Mouse (Mus musculus): ENCODE results near the gene Ubl5. TPM values are rescaled to one million over a fixed set of nuclear protein-coding genes. Genes with fewer than 3 reads are reported as not detected.

The Ubl5 gene
- total and polyA plus RNA-seq, 2 experiments from 2014 or later = 238 to 389 TPM

DNA sequence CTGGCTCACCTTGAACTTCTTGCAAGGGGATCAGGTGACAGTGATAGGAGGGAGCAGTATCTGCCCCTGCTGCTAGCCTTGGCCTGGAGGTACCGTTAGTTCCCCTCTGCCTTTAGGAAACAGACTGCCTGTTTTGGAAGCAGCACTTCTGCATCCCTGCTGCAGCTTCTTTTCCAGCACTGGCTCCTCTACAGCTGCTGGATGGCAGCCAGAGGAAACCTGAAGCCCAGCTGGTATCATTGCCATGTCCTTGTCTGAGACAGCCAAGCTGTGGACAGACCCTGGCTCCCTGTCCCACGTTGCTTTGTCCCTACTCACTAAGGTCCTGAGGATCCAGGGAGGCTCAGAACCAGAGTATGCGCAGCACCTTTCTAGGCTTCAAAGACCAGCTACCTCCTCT is 14.9 kb downstream of the Ubl5 start:
- 48% methylated on average over 3 of the region's 3 CpGs for WGBS
- Histone ChIP-seq H3K27ac (ENCODE audit: low read depth) (peak overlapping the region; percentile 9; the same call in 1 of the 2 replicates), H3K9ac (replicated peaks; ENCODE audit: low read depth, low read length) (no peak overlapping the region)

DNA sequence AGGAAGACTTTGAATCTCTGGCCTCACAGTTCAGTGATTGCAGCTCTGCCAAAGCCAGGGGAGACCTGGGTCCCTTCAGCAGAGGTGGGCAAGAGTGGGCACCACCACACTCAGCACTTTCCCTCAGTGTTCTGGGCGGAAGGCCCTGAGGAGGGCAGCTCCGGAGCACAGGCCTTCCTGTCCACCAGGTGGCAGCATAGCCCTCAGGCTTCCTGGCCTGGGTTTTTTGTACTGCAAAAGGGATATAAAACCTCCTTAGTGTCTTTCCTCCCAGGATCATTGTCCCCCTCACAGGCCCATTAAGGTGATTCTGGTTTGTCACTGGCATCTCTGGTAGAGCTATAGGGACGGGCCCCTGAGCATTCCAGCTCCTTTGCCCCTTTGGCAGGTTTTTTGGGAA is 19.6 kb downstream of the Ubl5 start:
- Histone ChIP-seq H3K27ac (ENCODE audit: low read depth) (no peak overlapping the region), H3K4me1 (ENCODE audit: control insufficient read depth, insufficient read depth) (no peaks in the 10 kb centered on the region; the same call in 1 of the 2 replicates), H3K27me3 (ENCODE audit: control insufficient read depth, insufficient read depth, low read length) (no peaks in the 10 kb centered on the region), H3K9ac (replicated peaks; ENCODE audit: low read depth, low read length) (no peak overlapping the region), H3K4me2 (ENCODE audit: low read depth, low read length) (no peak overlapping the region), H3K9me3 (replicated peaks; ENCODE audit: control insufficient read depth, low read length) (no peaks in the 10 kb centered on the region), H3K4me3 (ENCODE audit: low read depth, low read length) (no peak overlapping the region), H3K36me3 (replicated peaks; ENCODE audit: control insufficient read depth, insufficient read depth, low read length) (peaks cover 44% of the 10 kb centered on the region)
- 63% methylated on average over 3 of the region's 3 CpGs for WGBS
- no peak for TF ChIP-seq EP300 (IDR thresholded peaks at IDR 0.05; ENCODE audit: low read depth)
- peak; percentile 82 for TF ChIP-seq CTCF (IDR thresholded peaks at IDR 0.05; ENCODE audit: low read depth)
- peak; percentile 47; the same call in 1 of the 2 replicates for ATAC-seq (ENCODE audit: insufficient read depth, low read depth)
- DNase-seq (ENCODE audit: low spot score) = peak; percentile 30

More for the DNA sequence above, 14.9 kb downstream of the Ubl5 start:
- Histone ChIP-seq H3K4me2 (ENCODE audit: low read depth, low read length) (no peak overlapping the region), H3K27me3 (ENCODE audit: control insufficient read depth, insufficient read depth, low read length) (no peaks in the 10 kb centered on the region), H3K4me1 (ENCODE audit: control insufficient read depth, insufficient read depth) (no peaks in the 10 kb centered on the region), H3K9me3 (replicated peaks; ENCODE audit: control insufficient read depth, low read length) (no peaks in the 10 kb centered on the region), H3K36me3 (replicated peaks; ENCODE audit: control insufficient read depth, insufficient read depth, low read length) (peaks cover 45% of the 10 kb centered on the region), H3K4me3 (ENCODE audit: low read depth, low read length) (no peak overlapping the region)
- TF ChIP-seq CTCF (IDR thresholded peaks at IDR 0.05; ENCODE audit: low read depth) (no peak), EP300 (IDR thresholded peaks at IDR 0.05; ENCODE audit: low read depth) (no peak)
- ATAC-seq (ENCODE audit: insufficient read depth, low read depth) = peak; percentile 33; the same call in 1 of the 2 replicates
- DNase-seq (ENCODE audit: low spot score) = peak; percentile 39

DNA sequence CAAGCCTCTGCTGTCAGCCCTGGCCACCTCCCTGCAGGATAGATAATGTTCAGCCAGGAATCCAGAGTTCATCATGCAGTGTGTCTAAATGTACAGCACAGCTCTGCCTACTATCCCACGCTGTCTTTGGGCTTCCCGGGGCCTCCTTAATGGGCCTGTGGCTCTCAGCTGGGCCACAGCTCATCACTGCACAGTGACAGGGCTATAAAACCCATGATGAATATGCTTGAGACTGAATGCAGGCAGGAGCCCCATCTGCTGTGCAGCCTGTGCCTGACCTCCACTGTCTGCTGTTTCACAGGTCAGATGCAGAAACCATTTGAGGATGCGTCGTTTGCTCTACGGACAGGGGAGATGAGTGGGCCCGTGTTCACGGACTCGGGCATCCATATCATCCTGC is 20.2 kb downstream of the Ubl5 start:
- 95% methylated on average over 8 of the region's 8 CpGs for WGBS
- Histone ChIP-seq H3K27ac (ENCODE audit: low read depth) (no peak overlapping the region), H3K4me2 (ENCODE audit: low read depth, low read length) (no peak overlapping the region), H3K9ac (replicated peaks; ENCODE audit: low read depth, low read length) (no peak overlapping the region), H3K9me3 (replicated peaks; ENCODE audit: control insufficient read depth, low read length) (no peaks in the 10 kb centered on the region), H3K27me3 (ENCODE audit: control insufficient read depth, insufficient read depth, low read length) (no peaks in the 10 kb centered on the region), H3K4me3 (ENCODE audit: low read depth, low read length) (no peak overlapping the region), H3K36me3 (replicated peaks; ENCODE audit: control insufficient read depth, insufficient read depth, low read length) (peaks cover 44% of the 10 kb centered on the region), H3K4me1 (ENCODE audit: control insufficient read depth, insufficient read depth) (no peaks in the 10 kb centered on the region; the same call in 1 of the 2 replicates)
- no peak for ATAC-seq (ENCODE audit: insufficient read depth, low read depth)
- TF ChIP-seq EP300 (IDR thresholded peaks at IDR 0.05; ENCODE audit: low read depth) (no peak), CTCF (IDR thresholded peaks at IDR 0.05; ENCODE audit: low read depth) (no peak)
- DNase-seq (ENCODE audit: low spot score) = no peak

DNA sequence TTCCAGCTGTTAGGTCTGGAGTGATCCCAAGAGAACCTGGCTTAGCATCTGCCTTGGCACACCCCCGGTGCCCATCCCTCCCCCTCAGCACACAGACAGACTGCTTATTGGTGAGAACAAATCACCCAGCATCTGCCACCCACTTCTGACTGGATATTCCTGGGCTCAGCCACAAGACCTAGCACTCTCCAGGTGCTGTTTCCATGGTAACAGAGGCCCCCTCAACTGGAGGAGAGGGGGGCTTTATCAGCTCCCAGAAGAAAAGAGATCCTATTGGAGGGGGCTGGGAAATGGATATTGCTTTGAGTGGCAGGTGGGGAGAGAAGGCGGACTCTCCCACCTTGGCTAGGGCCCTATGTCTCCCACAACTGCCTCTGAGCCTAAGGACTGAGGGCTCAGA is 21.3 kb downstream of the Ubl5 start:
- Histone ChIP-seq H3K4me2 (ENCODE audit: low read depth, low read length) (no peak overlapping the region), H3K9me3 (replicated peaks; ENCODE audit: control insufficient read depth, low read length) (no peaks in the 10 kb centered on the region), H3K27ac (ENCODE audit: low read depth) (no peak overlapping the region), H3K9ac (replicated peaks; ENCODE audit: low read depth, low read length) (no peak overlapping the region), H3K4me3 (ENCODE audit: low read depth, low read length) (no peak overlapping the region), H3K27me3 (ENCODE audit: control insufficient read depth, insufficient read depth, low read length) (no peaks in the 10 kb centered on the region), H3K4me1 (ENCODE audit: control insufficient read depth, insufficient read depth) (no peaks in the 10 kb centered on the region; the same call in 1 of the 2 replicates), H3K36me3 (replicated peaks; ENCODE audit: control insufficient read depth, insufficient read depth, low read length) (peaks cover 44% of the 10 kb centered on the region)
- no peak for DNase-seq (ENCODE audit: low spot score)
- TF ChIP-seq CTCF (IDR thresholded peaks at IDR 0.05; ENCODE audit: low read depth) = no peak
- TF ChIP-seq EP300 (IDR thresholded peaks at IDR 0.05; ENCODE audit: low read depth) = no peak
- ATAC-seq (ENCODE audit: insufficient read depth, low read depth) = no peak
- 92% methylated on average over 2 of the region's 2 CpGs for WGBS

DNA sequence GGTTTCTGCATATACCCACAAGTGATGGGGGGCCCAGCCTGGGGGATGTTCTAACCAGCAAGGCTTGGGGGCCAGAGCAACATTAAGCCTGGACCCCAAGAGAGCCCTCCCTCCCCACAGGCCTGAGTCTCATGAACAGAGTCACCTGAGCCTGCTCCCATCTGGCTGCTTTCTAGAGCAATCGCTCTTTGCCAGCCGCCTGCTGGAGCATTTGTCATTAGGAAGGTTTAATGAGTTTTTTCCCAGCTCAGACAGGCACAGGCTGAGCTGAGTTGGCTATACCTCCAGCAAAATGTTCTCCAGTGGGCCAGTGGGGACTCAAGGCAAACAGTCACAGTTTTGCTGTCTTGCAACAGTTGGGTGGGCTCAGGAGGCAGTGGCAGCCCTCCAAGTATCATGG is 21.7 kb downstream of the Ubl5 start:
- Histone ChIP-seq H3K4me2 (ENCODE audit: low read depth, low read length) (no peak overlapping the region), H3K9me3 (replicated peaks; ENCODE audit: control insufficient read depth, low read length) (no peaks in the 10 kb centered on the region), H3K4me1 (ENCODE audit: control insufficient read depth, insufficient read depth) (no peaks in the 10 kb centered on the region; the same call in 1 of the 2 replicates), H3K36me3 (replicated peaks; ENCODE audit: control insufficient read depth, insufficient read depth, low read length) (peaks cover 44% of the 10 kb centered on the region), H3K27me3 (ENCODE audit: control insufficient read depth, insufficient read depth, low read length) (no peaks in the 10 kb centered on the region), H3K27ac (ENCODE audit: low read depth) (no peak overlapping the region), H3K4me3 (ENCODE audit: low read depth, low read length) (no peak overlapping the region), H3K9ac (replicated peaks; ENCODE audit: low read depth, low read length) (no peak overlapping the region)
- no peak for ATAC-seq (ENCODE audit: insufficient read depth, low read depth)
- no peak for DNase-seq (ENCODE audit: low spot score)
- TF ChIP-seq CTCF (IDR thresholded peaks at IDR 0.05; ENCODE audit: low read depth) (no peak), EP300 (IDR thresholded peaks at IDR 0.05; ENCODE audit: low read depth) (no peak)
- whole genome bisulfite sequencing = 78% methylated on average over 2 of the region's 2 CpGs

DNA sequence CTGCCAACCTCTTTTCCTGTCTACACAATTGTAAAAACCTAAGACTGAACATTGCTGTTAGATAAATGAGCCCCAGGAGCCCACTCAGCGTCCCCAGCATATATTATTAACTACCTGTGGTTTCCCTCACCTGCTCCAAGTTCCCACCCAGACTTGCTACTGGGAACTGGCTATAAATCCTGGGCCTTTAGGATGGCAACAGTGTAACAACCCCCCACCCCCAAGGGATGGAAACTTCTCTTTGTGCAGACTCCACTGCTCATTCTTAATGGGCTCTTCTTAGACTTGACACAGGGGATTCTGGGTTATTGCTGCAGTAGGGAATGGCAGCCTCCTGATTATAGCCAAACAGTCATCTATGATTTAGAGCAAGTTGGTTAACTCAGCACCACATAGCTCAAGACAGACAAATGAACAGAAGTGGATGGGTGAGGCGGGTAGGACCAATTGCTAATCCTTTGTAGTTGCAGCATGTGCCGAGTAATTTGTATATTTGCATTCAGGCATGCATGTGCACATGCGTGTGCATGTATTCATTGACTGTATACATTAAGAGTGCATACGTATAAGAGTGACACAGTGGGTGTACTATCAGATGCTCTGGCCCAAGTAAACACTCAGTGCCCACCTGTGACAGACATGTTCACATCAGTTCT is 22.4 kb downstream of the Ubl5 start:
- WGBS = 83% methylated on average over 5 of the region's 5 CpGs
- no peak for TF ChIP-seq CTCF (IDR thresholded peaks at IDR 0.05; ENCODE audit: low read depth)
- ATAC-seq (ENCODE audit: insufficient read depth, low read depth) = no peak

More for the DNA sequence above, 22.4 kb downstream of the Ubl5 start:
- Histone ChIP-seq H3K4me1 (ENCODE audit: control insufficient read depth, insufficient read depth) (no peaks in the 10 kb centered on the region; the same call in 1 of the 2 replicates), H3K27me3 (ENCODE audit: control insufficient read depth, insufficient read depth, low read length) (no peaks in the 10 kb centered on the region), H3K9ac (replicated peaks; ENCODE audit: low read depth, low read length) (no peak overlapping the region), H3K4me2 (ENCODE audit: low read depth, low read length) (no peak overlapping the region), H3K9me3 (replicated peaks; ENCODE audit: control insufficient read depth, low read length) (no peaks in the 10 kb centered on the region), H3K36me3 (replicated peaks; ENCODE audit: control insufficient read depth, insufficient read depth, low read length) (peaks cover 39% of the 10 kb centered on the region), H3K27ac (ENCODE audit: low read depth) (no peak overlapping the region), H3K4me3 (ENCODE audit: low read depth, low read length) (no peak overlapping the region)
- DNase-seq (ENCODE audit: low spot score) = no peak

All from heart, postnatal 0 days (tissue).